Mouse (Mus musculus) Patski (cell line): Measurements from ENCODE around the gene Ptpdc1. TPM values are rescaled to one million over a fixed set of nuclear protein-coding genes. Genes with fewer than 3 reads are reported as not detected.

ENCODE experiments used
- ATAC-seq: fragments of 100-300 bp; one replicate; pipeline ENCODE4 v1.8.0; 2021
- CTCF ChIA-PET: fragments of 350-600 bp; sonication (Branson Sonifier 250); formaldehyde crosslinking; loops from one replicate; lab custom pipeline; 2022; ENCODE audit warnings: inconsistent platforms; lab: Charles Lee
- POLR2A ChIA-PET: fragments of 350-600 bp; sonication (Branson Sonifier 250); formaldehyde crosslinking; loops from one replicate; lab custom pipeline; 2022; ENCODE audit warnings: antibody characterized with exemption, inconsistent platforms; lab: Charles Lee
- DNase-seq: peaks from one replicate; pipeline ENCODE4 v3.0.0-alpha.2; 2011; ENCODE audit warnings: low read depth, low spot score
- H3K27me3 ChIP-seq: fragments of 371-371 bp; one replicate; pipeline ENCODE4 v1.5.1; 2021
- CTCF ChIP-seq: fragments of 100-300 bp; IDR thresholded peaks from one replicate; pipeline ENCODE4 v1.5.1; 2021
- in situ Hi-C: fragments of 300-500 bp; cut with MboI; formaldehyde crosslinking; loops from 3 replicates; pipeline ENCODE4 v1.11.1; 2018; ENCODE audit warnings: low pct_unique_long_range_greater_than_20kb, mixed read lengths
- polyA plus RNA-seq: library from polyadenylated mRNA; unstranded; gene quantifications from one replicate; pipeline ENCODE4 v1.2.3, GENCODE M21; 2021

Gene Ptpdc1
- polyA plus RNA-seq = 8.9 TPM

DNA sequence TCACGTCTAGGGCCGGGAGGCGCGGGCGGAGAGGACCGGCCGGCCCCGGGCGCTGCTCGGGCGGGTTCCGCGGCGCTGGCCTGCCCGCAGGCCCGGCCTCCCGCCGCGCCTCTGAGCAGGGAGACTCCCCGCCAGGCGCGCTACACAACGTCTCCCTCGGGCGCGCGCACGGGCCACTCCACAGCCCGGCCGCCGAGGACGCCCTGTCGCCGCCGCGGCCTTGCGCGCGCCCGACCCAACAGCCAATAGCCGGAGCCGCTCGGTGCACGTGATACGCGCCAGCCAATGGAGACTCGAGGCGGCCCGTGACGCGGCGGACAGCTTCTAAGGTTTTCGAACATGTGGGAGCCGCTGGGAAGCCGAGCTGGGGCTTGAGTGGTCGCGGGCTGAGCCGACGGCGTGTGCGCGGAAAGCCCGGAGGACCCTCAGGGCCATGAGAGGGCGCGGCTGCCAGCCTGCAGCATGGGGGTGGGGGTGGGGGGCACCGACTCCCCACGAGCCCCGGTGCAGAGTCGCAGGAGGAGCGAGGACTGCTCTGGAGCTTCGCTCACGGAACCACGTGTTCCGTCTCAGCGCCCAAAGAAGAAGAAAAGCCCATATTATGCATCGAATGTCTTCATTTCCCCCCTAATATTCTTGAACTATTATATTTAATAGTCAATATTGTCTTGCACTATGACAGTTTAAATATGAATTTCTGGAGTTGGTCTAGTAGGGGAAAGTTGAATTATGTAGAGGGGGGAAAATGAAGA, at the start of gene Ptpdc1:
Gene Ptpdc1, minus strand, starts transcription at position 232 of the 752 bp plus-strand sequence.
- TF ChIP-seq CTCF = no peak
- ATAC-seq (peak; percentile 96), DNase-seq (peak; percentile 51)
- H3K27me3 ChIP-seq = no peaks in the 10 kb centered on the region
- CTCF ChIA-PET = interaction anchor here (1.2 to 1.3 kb wide), 2 partner anchors 8 to 15 kb away, joined by 3 to 5 read pairs; no protein-coding TSS in a partner anchor
- in situ Hi-C loops = no loop called here
- POLR2A ChIA-PET = interaction anchor here (1.2 kb wide), 1 partner anchor 17 kb away, joined by 3 read pairs; no protein-coding TSS in a partner anchor

DNA sequence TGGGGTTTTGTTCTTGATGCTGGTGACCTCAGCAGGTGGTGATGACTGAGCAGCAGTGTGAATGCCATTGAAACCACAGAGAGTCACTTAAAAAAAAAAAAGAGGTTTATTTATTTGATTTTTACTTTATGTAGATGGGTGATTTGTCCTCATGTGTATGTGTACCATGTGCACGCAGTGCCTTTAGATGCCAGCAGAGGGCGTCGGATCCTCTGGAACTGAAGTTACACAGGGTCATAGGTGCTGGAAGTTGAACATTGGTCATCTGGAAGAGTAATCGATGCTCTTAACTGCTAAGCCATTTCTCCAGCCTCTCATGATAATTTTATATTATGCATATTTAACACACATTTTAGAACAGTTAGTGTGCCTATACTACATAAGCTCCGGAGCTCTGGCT, 49.1 kb upstream of the Ptpdc1 start:
- H3K27me3 ChIP-seq = peaks cover 37% of the 10 kb centered on the region
- ATAC-seq (no peak), DNase-seq (no peak)
- POLR2A ChIA-PET = no interaction called here
- CTCF ChIA-PET = no interaction called here
- no peak for TF ChIP-seq CTCF
- in situ Hi-C loops = no loop called here

DNA sequence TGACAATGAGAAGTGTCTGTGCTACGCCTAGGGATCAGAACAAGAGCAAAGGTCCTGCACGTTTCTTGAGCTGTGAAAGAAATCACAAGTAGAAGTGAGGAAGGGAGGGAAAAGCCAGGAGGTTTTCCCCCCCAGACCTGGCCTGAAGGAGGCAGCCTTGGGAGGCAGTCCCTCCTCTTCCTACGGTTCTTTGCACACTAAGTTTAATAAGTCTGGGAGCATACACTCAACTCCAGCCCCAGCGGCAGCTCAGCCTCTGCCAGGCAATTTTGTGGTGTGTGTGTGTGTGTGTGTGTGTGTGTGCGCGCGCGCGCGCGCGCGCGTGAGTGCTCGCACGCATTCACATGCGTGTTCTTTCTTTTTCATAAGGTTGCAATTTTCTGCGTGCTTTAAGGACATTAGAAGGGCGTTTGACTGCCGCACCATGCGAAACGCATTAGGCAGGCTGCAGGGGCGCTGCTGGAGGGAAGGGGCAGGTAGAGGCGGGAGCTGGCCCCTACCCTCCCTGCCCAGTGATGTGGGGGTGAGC, 46.9 kb upstream of the Ptpdc1 start:
- POLR2A ChIA-PET = interaction anchor here (0.7 kb wide), 1 partner anchor 16 kb away, joined by 5 read pairs; no protein-coding TSS in a partner anchor
- in situ Hi-C loops = no loop called here

DNA sequence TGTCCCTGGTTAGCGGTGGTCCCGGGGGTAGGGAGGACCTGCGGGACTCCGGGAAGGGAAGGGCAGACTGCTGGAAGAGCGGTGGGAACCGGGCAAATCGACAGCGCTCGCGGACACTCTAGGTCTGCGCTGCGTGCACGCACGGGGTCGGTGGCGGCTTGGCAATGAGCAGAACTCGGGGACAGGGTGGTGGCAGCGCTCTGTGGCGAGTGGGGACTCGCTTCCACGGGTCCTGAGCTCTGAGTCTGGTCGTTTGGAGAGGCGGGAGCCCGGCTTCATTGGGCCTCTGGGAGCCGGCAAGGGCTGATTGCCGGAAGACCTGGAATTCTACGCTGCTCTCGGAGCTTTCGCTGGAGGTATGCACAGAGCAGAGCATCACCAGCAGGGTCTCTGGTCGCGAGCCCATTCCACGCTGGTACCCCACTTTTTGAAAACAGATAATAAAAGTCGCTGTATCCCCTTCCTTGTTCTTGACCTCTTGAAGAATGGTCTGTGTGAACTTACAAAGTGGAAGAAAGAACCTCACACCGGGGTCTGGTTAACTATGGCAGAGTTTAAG, 43.6 kb upstream of the Ptpdc1 start:
- ATAC-seq = no peak
- no peak for DNase-seq
- TF ChIP-seq CTCF = no peak
- peaks cover 36% of the 10 kb centered on the region for H3K27me3 ChIP-seq
- in situ Hi-C loops = no loop called here
- ChIA-PET CTCF (interaction anchor here (1.6 kb wide), 1 partner anchor 10 kb away, joined by 7 read pairs; no protein-coding TSS in a partner anchor), POLR2A (no interaction called here)

More for the DNA sequence above, 46.9 kb upstream of the Ptpdc1 start:
- H3K27me3 ChIP-seq = peaks cover 31% of the 10 kb centered on the region
- ATAC-seq (no peak), DNase-seq (no peak)
- CTCF ChIA-PET = no interaction called here
- TF ChIP-seq CTCF = no peak

DNA sequence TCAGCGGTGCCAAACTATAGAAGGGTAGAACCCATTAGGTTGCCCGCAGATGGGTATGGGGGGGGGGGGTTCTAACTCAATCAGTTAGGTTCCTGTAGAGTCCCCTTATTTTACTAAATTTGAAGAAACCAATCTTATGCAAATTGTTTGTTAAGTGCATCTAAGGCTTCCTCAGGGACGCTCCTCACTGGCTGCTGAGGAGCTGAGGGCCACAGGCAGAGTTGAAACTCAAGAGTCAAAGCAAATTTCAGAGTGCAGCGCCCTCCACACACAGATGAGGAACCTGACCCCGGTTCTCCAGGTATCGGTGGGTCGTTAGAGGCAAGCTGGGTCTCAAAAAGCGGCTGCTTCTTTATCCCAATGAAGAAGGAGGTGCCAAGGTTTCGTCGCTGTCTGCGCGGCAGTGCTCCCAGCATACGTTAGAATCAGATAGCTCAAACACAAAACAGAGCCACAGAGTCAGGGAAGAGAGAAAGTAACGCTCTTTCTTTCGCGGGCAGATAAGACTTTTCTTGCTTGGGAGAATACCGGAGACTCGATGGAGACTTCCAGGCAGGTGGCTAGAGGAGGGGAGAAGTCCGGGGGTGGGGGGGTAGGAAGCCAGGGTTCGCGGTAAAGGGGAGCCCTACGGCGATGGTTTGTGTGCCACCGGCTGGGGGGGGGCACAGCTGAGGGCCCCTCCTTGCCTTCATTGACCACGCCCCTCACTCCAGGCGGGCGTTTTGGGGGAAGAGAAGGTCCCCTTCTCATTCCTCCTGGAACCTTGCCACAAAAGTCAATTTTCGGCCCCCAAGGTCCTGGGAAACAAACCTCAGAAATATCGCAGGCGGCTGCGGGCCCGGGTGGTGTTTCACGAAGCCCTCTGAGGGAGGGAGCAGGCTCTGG, 42.9 kb upstream of the Ptpdc1 start:
- CTCF ChIA-PET = interaction anchor here (1.6 kb wide), 1 partner anchor 11 kb away, joined by 7 read pairs; no protein-coding TSS in a partner anchor
- no peak for TF ChIP-seq CTCF
- in situ Hi-C loops = no loop called here
- DNase-seq (no peak), ATAC-seq (no peak)
- POLR2A ChIA-PET = no interaction called here
- peaks cover 42% of the 10 kb centered on the region for H3K27me3 ChIP-seq

DNA sequence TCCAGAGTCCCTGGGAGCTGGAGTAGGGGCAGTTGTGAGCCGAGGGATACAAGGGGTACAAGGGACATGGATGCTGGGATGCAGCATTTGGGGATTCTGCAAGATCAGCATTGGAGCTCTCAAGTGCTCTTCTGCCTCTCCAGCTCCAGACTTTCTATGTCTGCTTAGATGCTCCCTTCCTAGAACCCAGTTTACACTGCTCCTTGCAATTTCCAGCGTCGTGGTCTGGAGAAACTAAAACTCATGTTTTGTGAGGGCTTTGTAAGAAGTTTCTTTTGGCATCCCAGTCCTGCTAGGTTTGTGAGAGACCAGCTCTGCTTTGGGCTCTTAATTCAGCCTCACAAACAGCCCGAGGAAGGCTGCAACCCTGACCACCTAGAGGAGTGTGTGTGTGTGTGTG, 42.0 kb upstream of the Ptpdc1 start:
- no peak for TF ChIP-seq CTCF
- DNase-seq (no peak), ATAC-seq (no peak)
- peaks cover 35% of the 10 kb centered on the region for H3K27me3 ChIP-seq
- CTCF ChIA-PET = interaction anchor here (1.6 kb wide), 1 partner anchor 12 kb away, joined by 7 read pairs; no protein-coding TSS in a partner anchor
- POLR2A ChIA-PET = no interaction called here
- in situ Hi-C loops = no loop called here

DNA sequence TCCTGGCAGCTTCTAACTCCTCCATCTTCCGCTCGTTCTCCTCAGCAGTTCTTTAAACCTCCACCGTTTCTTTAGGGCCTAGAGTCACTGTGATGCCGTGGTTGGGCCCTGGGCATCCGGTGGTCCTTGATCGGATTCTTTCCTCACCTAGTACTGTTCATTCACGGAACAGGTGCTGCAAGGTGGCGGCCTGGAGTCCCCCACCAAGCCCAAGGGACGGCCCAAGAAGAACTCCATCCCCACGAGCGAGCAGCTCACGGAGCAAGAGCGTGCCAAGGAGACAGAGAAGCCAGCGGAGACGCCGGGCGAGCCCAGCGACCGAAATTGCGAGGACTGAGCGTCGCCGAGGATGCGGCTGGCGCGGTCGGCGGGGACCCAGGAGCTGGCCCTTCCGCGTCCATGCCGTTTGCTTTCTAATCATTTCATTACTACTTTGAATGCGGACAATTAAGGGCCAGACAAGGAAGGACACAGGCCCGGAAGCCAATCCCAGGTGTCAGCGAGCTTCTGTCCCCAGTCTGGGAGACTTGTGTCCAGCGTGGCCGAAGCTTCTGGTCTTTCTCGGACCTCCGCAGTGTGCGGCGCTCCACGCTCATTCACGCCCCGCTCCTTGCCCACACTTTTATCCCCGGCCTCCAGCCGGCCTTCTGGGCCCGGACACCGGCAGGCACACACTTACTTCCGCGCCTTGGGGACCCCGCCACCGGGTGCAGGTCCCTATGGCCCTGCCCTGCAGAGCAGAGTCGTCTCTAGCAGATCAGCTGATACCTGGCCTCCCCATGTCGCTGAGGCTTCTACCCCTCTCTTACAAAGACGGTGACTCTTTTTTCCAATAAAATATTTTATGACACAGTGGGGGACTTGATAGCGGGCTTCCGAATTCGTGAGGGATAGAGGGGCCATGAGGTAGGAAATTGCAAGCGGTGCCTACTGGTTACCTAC, 40.5 kb upstream of the Ptpdc1 start:
- ATAC-seq = no peak
- no peak for TF ChIP-seq CTCF
- ChIA-PET CTCF (no interaction called here), POLR2A (no interaction called here)
- in situ Hi-C loops = no loop called here
- DNase-seq = no peak
- peaks cover 38% of the 10 kb centered on the region for H3K27me3 ChIP-seq

DNA sequence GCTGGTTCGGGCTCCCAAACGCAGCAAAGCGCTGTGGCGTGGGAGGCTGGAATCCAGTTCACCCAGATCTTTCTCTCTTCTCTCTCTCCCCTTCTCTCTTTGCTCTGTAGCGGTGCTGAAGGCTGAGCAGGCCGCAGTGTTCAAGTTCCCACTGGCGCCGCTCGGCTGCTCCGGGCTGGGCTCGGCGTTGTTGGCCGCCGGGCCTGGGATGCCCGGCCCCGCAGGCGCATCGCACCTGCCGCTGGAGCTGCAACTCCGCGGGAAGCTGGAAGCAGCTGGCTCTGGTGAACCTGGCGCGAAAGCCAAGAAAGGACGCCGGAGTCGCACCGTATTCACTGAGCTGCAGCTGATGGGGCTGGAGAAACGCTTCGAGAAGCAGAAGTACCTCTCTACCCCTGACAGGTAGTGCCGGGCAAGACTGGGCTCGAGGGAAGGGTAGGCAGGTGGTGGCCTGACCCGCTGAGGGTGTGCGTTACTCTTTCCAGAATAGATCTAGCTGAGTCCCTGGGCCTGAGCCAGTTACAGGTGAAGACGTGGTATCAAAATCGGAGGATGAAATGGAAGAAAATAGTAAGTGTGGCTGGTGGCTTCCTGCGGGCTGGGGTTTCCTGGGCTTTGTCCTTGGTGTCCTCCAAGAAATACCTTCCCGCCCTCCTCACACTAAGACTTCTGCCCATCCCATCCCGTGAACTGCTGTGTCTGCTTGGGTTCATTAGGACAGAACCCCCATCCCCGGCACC, 39.6 kb upstream of the Ptpdc1 start:
- POLR2A ChIA-PET = interaction anchor here (0.6 kb wide), 1 partner anchor 78 kb away, joined by 6 read pairs; no protein-coding TSS in a partner anchor
- DNase-seq (no peak), ATAC-seq (no peak)
- TF ChIP-seq CTCF = no peak
- H3K27me3 ChIP-seq = peaks cover 39% of the 10 kb centered on the region
- CTCF ChIA-PET = no interaction called here
- in situ Hi-C loops = no loop called here

DNA sequence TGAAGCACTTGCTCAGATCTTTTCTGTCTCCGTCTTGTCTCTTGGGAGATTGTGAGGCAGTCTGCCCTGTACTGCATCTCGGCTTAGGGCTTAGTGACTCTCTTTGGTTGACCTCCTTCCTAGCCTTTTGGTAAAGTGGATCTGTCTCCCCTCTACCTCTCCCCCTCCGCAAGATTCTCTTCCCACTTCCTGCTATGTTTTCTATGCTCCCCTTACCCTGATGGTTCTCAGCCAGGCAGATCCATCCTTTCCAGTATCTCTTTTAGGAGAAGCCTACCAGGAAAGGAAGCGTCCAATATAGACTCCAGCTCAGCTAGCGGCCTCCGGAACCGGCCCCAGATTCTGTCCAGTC, 38.5 kb upstream of the Ptpdc1 start:
- ATAC-seq = no peak

More for the DNA sequence above, 38.5 kb upstream of the Ptpdc1 start:
- H3K27me3 ChIP-seq = peaks cover 45% of the 10 kb centered on the region
- DNase-seq = no peak
- ChIA-PET POLR2A (no interaction called here), CTCF (no interaction called here)
- no peak for TF ChIP-seq CTCF
- in situ Hi-C loops = no loop called here
